Mouse (Mus musculus) hindbrain, embryonic 11.5 days (tissue): ENCODE results near the gene Mindy2. TPM values are rescaled to one million over a fixed set of nuclear protein-coding genes. Genes with fewer than 3 reads are reported as not detected.

Experiments used
- ATAC-seq: fragments of 200-750 bp; cut with Nextera tagmentation; 2 replicates; pipeline ENCODE4 v1.8.0; 2017; ENCODE audit warnings: mild to moderate bottlenecking, moderate TSS enrichment, moderate library complexity; ENCODE audit not compliant: low FRiP score
- DNase-seq: peaks from one replicate; pipeline ENCODE4 v3.0.0-alpha.2; 2015; ENCODE audit warnings: low spot score
- H3K27ac ChIP-seq: fragments of 300-500 bp; sonication (generic); 2 replicates; pipeline ENCODE4 v1.5.1; 2014; ENCODE audit warnings: mild to moderate bottlenecking, low read depth, low read length
- H3K27me3 ChIP-seq: fragments of 300-500 bp; sonication (generic); 2 replicates; pipeline ENCODE4 v1.6.1; 2014; ENCODE audit warnings: mild to moderate bottlenecking, low read length, moderate library complexity, mixed read lengths; ENCODE audit not compliant: control insufficient read depth, insufficient read depth
- H3K36me3 ChIP-seq: fragments of 300-500 bp; sonication (generic); 2 replicates; pipeline ENCODE4 v1.6.1; 2014; ENCODE audit warnings: mild to moderate bottlenecking, low read length, moderate library complexity, mixed read lengths; ENCODE audit not compliant: control insufficient read depth, insufficient read depth
- H3K4me1 ChIP-seq: fragments of 300-500 bp; sonication (generic); replicated peaks from 2 replicates; pipeline ENCODE4 v1.6.1; 2014; ENCODE audit warnings: low read length, mixed read lengths; ENCODE audit not compliant: control insufficient read depth, insufficient read depth
- H3K4me2 ChIP-seq: fragments of 300-500 bp; sonication (generic); replicated peaks from 2 replicates; pipeline ENCODE4 v1.6.1; 2014; ENCODE audit warnings: mild to moderate bottlenecking, low read depth, low read length
- H3K4me3 ChIP-seq: fragments of 300-500 bp; sonication (generic); 2 replicates; pipeline ENCODE4 v1.5.1; 2014; ENCODE audit warnings: low read depth, low read length
- H3K9ac ChIP-seq: fragments of 300-500 bp; sonication (generic); 2 replicates; pipeline ENCODE4 v1.6.1; 2014; ENCODE audit warnings: low read depth, low read length
- H3K9me3 ChIP-seq: fragments of 300-500 bp; sonication (generic); 2 replicates; pipeline ENCODE4 v1.6.1; 2016; ENCODE audit warnings: low read length; ENCODE audit not compliant: control insufficient read depth
- WGBS: fragments of 180-500 bp; shearing (Covaris S2); extraction: QIAGEN DNeasy Blood & Tissue Kit; methylation state at CpG from one replicate; pipeline ENCODE4 v1.1.7; 2014; 5-methylcytosine and 5-hydroxymethylcytosine counted together
- polyA plus RNA-seq: library from polyadenylated mRNA; unstranded; fragments of >200 nt; fragmentation: Nextera tagmentation; extraction: Ambion mirVana; gene quantifications from 2 replicates; pipeline ENCODE4 v1.2.1, GENCODE M21; 2014

The Mindy2 gene
- polyA plus RNA-seq, 1 experiment from 2014 or later, result 11.1 TPM

DNA sequence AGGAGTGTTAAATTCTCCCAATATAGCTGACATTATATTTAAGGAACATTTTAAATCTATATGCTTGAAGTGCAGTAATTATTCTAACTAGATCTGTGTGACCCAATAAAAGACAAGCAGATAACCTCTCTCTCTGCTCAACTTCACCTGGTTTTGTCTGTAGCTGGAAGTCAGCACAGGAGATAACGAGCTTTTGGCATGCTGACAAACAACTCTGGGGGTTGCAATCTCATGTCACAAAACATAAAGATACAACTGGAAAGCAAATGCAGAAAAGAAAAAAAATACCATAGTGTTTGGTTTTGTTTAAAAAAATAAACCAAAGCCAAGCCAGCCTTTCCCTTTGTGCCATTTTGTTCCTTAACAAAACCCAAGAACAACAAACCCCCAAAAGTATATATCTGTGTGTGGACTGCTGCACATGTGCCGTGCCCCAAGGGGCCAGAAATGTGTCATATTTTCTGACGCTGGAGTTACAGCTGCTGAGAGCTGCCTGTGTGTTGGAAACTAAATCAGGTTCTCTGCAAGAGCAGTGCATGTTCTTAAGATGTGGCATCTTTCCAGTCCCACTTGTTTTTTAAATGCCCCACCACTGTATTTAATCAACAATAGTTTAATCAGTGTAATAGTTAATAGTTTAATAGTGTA lies 45.8 kb downstream of the Mindy2 start:
- Histone ChIP-seq H3K27me3 (no peaks in the 10 kb centered on the region), H3K36me3 (no peaks in the 10 kb centered on the region), H3K9ac (no peak overlapping the region), H3K4me2 (no peak overlapping the region), H3K9me3 (no peaks in the 10 kb centered on the region), H3K4me3 (no peak overlapping the region), H3K4me1 (no peaks in the 10 kb centered on the region), H3K27ac (no peak overlapping the region)
- WGBS, result 69% methylated on average over 3 of the region's 3 CpGs
- ATAC-seq (no peak), DNase-seq (no peak)

DNA sequence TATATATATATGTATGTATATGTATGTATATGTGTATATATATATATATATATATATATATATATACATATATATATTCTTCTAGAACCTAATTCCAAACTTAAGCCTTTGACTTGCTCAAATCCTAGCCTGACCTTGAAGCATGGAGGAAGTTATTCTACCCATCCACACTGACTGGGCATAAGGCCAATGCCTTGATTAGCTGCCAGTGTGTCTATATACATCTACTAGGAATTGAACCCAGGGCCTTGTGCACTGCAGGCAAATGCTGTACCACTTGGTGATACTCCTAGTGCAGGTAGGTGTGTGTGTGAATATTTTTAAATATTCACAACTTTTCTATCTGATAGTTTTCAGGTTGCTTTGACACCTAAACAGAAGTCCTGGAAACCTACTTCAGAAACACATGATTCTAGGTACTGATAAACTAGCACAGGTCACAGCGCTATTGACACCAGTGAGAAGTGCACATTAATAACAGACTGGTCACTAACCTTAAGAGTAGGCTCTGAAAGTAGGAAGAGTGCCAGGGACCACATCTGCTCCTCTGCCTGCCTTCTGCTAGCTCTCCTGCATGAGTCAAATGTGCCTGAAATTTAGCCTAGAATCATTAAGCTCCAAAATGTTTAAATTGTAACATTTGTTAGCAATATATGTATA lies 54.7 kb downstream of the Mindy2 start:
- no peaks in the 10 kb centered on the region for H3K36me3 ChIP-seq
- H3K4me1 ChIP-seq, result no peaks in the 10 kb centered on the region
- no peak overlapping the region for H3K9ac ChIP-seq
- H3K4me3 ChIP-seq, result no peak overlapping the region
- no peak for ATAC-seq
- DNase-seq, result no peak
- no peak overlapping the region for H3K27ac ChIP-seq
- no peaks in the 10 kb centered on the region for H3K9me3 ChIP-seq
- H3K27me3 ChIP-seq, result no peaks in the 10 kb centered on the region
- WGBS, result 94% methylated on average over 1 of the region's 1 CpGs
- no peak overlapping the region for H3K4me2 ChIP-seq

DNA sequence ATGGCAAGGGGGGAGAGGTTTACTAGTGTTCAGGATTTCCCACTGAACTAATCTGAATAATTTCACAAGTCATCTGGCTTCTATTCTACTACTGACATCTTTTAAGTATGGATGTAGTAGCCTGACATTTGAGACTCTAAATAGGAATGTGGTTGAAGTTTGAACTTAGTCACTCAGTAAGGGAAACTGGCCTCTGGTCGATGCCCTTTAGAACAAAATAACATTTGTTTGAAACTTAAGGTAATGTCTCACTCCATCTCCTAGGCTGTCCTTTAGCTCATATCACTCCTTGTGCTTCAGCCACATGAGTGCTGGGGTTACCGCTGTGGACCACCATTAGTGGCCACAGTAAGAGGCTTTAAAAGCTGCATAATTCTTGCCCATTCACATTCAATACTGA lies 58.7 kb downstream of the Mindy2 start:
- Histone ChIP-seq H3K27me3 (no peaks in the 10 kb centered on the region), H3K9ac (no peak overlapping the region), H3K4me1 (no peaks in the 10 kb centered on the region), H3K4me2 (no peak overlapping the region), H3K9me3 (no peaks in the 10 kb centered on the region), H3K36me3 (0 out of 2 replicates have a peak, but pooled peaks cover 2% of the 10 kb centered on the region), H3K4me3 (no peak overlapping the region), H3K27ac (no peak overlapping the region)
- WGBS, result 97% methylated on average over 2 of the region's 2 CpGs
- no peak for ATAC-seq
- DNase-seq, result no peak

DNA sequence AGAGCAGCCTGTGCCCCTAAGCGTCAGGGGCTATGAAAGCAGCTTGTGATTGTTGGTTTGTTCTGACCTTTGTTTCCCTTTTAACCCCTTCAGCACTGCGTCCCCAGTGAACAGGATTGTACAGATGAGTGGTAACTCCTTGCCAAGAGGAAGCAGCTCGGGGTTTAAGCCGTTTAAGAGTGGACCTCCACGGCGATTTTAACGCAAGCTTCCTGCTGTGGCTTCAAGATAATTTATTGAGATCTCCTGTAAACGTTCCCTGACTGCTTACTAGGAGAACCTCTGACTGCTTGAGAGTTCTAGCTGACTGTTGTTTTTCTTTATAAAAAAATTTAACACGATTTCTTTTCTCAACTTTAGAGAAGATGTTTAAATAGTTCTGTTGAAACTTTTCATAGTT lies 65.5 kb downstream of the Mindy2 start:
- 84% methylated on average over 9 of the region's 9 CpGs for WGBS
- H3K36me3 ChIP-seq, result peaks cover 11% of the 10 kb centered on the region

DNA sequence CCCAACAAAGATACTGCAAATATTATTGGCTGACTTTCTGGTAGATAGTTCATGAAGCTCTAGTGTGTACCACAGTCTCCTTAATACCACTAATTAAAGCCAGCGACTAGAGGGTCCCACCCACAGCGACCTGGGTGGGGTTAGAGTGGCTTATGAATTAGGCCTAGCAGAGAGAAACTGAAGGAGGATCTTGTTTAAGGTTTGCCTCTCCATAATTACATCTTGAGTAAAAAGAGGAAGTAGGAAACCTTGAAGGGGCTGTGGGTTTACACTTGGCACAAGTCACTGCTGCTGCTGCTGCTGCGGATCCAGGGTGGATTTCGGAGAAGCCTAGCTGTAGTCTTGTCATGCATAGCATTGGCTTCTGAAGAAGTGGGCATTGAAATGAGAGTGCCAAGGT lies 66.2 kb downstream of the Mindy2 start:
- H3K36me3 ChIP-seq, result peaks cover 11% of the 10 kb centered on the region
- H3K27me3 ChIP-seq, result no peaks in the 10 kb centered on the region
- 95% methylated on average over 4 of the region's 4 CpGs for WGBS
- H3K4me1 ChIP-seq, result no peaks in the 10 kb centered on the region
- no peak overlapping the region for H3K4me3 ChIP-seq
- no peaks in the 10 kb centered on the region for H3K9me3 ChIP-seq
- no peak overlapping the region for H3K9ac ChIP-seq
- DNase-seq (no peak), ATAC-seq (no peak)
- H3K4me2 ChIP-seq, result no peak overlapping the region
- no peak overlapping the region for H3K27ac ChIP-seq

More for the DNA sequence above, 65.5 kb downstream of the Mindy2 start:
- H3K27ac ChIP-seq, result no peak overlapping the region
- H3K9me3 ChIP-seq, result no peaks in the 10 kb centered on the region
- H3K4me2 ChIP-seq, result no peak overlapping the region
- no peak overlapping the region for H3K9ac ChIP-seq
- no peak overlapping the region for H3K4me3 ChIP-seq
- DNase-seq (no peak), ATAC-seq (no peak)
- H3K4me1 ChIP-seq, result no peaks in the 10 kb centered on the region
- H3K27me3 ChIP-seq, result no peaks in the 10 kb centered on the region

DNA sequence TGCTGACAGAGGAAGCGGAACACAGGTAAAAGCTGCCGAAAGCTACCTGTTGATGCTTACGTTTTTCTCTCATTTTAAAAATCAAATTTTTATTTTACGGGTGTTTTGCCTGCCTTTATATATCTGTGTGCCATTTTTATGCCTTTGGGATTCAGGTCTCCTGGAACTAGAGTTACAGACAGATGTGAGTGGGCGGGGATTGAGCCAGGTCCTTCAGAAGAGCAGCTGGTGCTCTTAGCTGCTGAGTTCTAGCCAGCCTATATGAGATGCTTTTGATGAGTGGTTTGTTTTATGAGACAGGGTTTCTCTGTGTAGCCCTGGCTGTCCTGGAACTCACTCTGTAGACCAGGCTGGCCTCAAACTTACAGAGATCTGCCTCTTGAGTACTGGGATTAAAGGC lies 69.8 kb downstream of the Mindy2 start:
- H3K4me2 ChIP-seq, result no peak overlapping the region
- H3K9me3 ChIP-seq, result no peaks in the 10 kb centered on the region
- no peak for ATAC-seq
- H3K36me3 ChIP-seq, result peaks cover 12% of the 10 kb centered on the region
- H3K4me1 ChIP-seq, result no peaks in the 10 kb centered on the region
- DNase-seq, result no peak
- H3K9ac ChIP-seq, result no peak overlapping the region
- no peak overlapping the region for H3K27ac ChIP-seq
- H3K27me3 ChIP-seq, result no peaks in the 10 kb centered on the region
- WGBS, result 96% methylated on average over 5 of the region's 5 CpGs
- no peak overlapping the region for H3K4me3 ChIP-seq

DNA sequence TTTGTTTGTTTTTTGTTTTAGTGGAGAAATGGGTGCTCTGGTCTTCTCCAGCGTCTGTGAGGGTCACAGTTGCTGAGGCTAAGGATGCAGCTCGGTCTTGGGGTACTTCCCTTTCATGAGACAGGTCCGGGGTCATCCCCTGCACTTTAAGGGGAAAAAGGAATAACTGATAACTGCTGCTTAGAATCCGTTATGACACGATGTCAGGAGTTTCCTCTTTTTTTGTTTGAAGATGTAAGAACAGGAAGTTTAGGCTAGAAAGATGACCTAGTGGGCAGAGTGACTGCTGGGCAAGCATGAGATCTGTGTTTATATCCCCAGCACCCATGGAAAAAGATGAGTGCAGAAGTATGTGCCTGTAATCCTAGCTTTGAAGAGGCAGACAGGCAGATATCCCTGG lies 71.8 kb downstream of the Mindy2 start:
- Histone ChIP-seq H3K4me3 (no peak overlapping the region), H3K27ac (no peak overlapping the region), H3K4me1 (no peaks in the 10 kb centered on the region), H3K27me3 (no peaks in the 10 kb centered on the region), H3K9ac (no peak overlapping the region), H3K36me3 (peaks cover 16% of the 10 kb centered on the region), H3K9me3 (no peaks in the 10 kb centered on the region), H3K4me2 (no peak overlapping the region)
- no peak for DNase-seq
- no peak for ATAC-seq
- 90% methylated on average over 5 of the region's 5 CpGs for WGBS

DNA sequence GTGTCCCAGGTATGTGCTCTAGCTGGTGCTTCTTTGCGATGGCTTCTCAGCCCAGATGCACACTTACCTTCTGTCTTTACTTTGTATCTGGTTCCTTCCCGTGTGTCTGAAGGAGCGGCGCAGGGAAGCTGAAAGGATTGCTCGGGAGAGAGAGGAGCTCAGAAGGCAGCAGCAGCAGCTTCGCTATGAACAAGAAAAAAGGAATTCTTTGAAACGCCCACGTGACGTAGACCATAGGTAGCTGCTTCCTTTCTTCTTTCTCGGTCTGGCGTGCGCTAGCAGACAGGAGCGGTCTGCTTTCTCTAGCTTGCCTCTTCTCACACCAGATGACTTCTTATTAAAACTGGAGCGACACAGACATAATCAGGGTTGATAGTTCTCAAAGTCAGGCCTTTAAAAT lies 72.3 kb downstream of the Mindy2 start:
- Histone ChIP-seq H3K36me3 (peaks cover 13% of the 10 kb centered on the region), H3K4me1 (no peaks in the 10 kb centered on the region), H3K4me3 (no peak overlapping the region), H3K9me3 (no peaks in the 10 kb centered on the region), H3K9ac (no peak overlapping the region), H3K27ac (no peak overlapping the region), H3K4me2 (no peak overlapping the region), H3K27me3 (no peaks in the 10 kb centered on the region)
- no peak for DNase-seq
- 86% methylated on average over 14 of the region's 14 CpGs for WGBS
- no peak for ATAC-seq

DNA sequence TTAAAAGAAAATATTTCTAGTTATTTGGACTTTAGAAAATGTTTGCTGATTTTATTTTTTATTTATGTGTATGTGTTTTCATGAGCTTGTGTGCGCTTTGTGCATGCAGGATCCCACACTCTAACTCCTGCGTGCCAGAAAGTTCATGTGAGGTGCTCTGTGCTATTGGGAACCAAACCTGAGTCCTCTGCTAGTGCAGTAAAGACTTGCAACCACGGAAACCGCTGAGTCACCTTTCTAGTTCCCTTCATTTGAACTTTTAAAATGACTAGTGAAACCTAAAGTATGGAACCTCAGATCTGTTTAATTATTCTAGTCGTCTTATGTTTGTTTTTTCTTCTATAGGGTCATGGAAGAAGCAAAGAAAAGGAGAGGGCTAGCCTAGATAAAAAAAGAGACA lies 76.0 kb downstream of the Mindy2 start:
- peaks cover 10% of the 10 kb centered on the region; the same call in 1 of the 2 replicates for H3K36me3 ChIP-seq
- no peaks in the 10 kb centered on the region for H3K4me1 ChIP-seq
- H3K27ac ChIP-seq, result no peak overlapping the region
- 86% methylated on average over 5 of the region's 5 CpGs for WGBS
- no peak for DNase-seq
- no peak overlapping the region for H3K9ac ChIP-seq
- no peak for ATAC-seq
- no peaks in the 10 kb centered on the region for H3K9me3 ChIP-seq
- no peak overlapping the region for H3K4me2 ChIP-seq
- H3K27me3 ChIP-seq, result no peaks in the 10 kb centered on the region
- no peak overlapping the region for H3K4me3 ChIP-seq
